Mouse (Mus musculus): ENCODE data around the gene Cdkn2aip.
A peak's percentile ranks its signal among the peaks of the same experiment; 100 is the strongest.

Gene Cdkn2aip

GRCm38 (mm10) chr8:47713761-47714745 is at the start of gene Cdkn2aip:
TSS of gene Cdkn2aip (minus strand) at chr8:47713932.
- peak; percentile 92 for DNase-seq (ENCODE audit: low spot score)

- DNase-seq (ENCODE audit: low spot score), result no peak
These were observed 49.5 kb upstream of the Cdkn2aip start for GRCm38 (mm10) chr8:47763194-47763593.

DNA sequence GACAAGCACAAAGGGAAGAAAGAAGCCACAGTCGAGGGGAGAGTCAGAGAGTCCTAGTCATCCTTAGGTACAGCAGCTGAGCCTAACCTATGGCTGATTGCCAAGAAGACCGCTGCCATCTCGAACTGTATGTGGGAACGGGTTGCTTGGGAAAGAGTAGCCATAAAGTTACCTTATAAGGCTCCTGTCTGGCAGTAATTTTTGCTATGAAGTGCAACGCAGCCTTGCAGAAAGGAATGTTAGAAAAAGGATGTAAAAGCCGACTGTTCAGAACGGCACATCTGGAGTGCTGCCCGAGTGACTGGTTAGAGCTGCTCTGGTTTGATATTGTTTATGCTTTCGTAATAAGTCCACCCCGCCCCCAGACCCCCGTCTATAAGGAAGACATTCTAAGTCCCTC is 47.0 kb upstream of the Cdkn2aip start:
- DNase-seq (ENCODE audit: low spot score), result no peak

GRCm38 (mm10) chr8:47760186-47760585 is 46.5 kb upstream of the Cdkn2aip start:
- DNase-seq (ENCODE audit: low spot score), result no peak

DNA sequence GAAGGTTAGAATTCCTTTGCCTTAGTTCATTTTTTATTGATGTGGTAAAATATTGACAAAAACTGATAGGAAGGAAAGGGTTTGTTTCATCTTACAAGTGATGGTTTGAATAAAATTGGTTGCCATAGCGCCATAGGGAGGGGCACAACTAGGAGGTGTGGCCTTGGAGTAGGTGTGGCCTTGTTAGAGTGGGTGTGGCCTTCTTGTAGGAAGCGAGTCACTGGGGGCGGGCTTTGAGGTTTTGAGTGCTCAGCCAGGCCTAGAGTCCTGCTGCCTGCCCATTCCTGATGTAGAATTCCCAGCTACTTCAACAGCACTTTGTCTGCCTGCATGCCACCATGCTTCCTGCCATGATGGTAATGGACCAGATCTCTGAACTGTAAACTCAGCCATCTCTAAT is 39.4 kb upstream of the Cdkn2aip start:
- DNase-seq (ENCODE audit: low spot score), result no peak

DNA sequence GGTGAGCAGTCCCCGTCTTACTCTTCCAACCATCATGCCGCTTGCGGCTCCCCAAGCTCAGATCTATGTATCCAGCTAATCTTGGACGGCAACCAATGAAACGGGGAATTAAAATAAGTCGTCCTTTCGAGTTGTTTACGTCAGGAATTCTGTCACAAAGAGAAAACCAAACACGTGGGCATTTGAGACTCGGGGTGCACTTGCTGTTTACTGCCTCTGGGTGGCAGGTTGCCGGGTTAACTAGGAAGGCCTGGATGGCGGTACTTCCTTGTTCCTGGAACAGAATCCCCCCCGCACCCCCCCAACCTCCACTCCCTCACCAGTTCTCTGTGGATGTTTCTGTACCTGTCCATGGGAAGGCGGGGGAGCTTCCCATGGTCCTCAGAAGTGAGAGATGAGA is 36.4 kb upstream of the Cdkn2aip start:
- no peak for DNase-seq (ENCODE audit: low spot score)

- DNase-seq (ENCODE audit: low spot score), result no peak
These were observed 35.8 kb upstream of the Cdkn2aip start for GRCm38 (mm10) chr8:47749491-47749890.

GRCm38 (mm10) chr8:47746304-47746703 is 32.6 kb upstream of the Cdkn2aip start:
- no peak for DNase-seq (ENCODE audit: low spot score)

- no peak for DNase-seq (ENCODE audit: low spot score)
These were observed 32.1 kb upstream of the Cdkn2aip start for GRCm38 (mm10) chr8:47745848-47746247.

- no peak for DNase-seq (ENCODE audit: low spot score)
These were observed 31.1 kb upstream of the Cdkn2aip start for GRCm38 (mm10) chr8:47744803-47745202.

- peak; percentile 92 for DNase-seq (ENCODE audit: low spot score)
These were observed 29.7 kb upstream of the Cdkn2aip start for GRCm38 (mm10) chr8:47743419-47743818.

- DNase-seq (ENCODE audit: low spot score), result no peak
These were observed 29.3 kb upstream of the Cdkn2aip start for GRCm38 (mm10) chr8:47742992-47743391.

DNA sequence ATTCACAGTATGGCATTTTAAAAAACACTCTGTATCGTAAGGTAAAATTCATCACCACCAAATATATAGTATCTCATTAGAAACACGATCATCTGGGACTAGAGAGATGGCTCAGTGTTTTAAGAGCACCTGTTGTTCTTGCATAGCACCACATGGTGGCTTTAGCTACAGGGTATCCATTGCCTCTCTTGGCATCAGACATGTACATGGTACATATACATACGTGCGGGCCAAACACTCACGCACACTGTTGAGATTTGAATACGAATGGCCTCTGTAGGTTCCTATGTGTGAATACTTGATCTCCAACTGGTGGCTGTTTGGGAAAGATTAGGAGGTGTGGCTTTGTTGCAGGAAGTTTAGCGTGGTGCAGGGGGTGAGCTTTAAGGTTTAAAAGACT is 28.6 kb upstream of the Cdkn2aip start:
- DNase-seq (ENCODE audit: low spot score), result no peak

DNA sequence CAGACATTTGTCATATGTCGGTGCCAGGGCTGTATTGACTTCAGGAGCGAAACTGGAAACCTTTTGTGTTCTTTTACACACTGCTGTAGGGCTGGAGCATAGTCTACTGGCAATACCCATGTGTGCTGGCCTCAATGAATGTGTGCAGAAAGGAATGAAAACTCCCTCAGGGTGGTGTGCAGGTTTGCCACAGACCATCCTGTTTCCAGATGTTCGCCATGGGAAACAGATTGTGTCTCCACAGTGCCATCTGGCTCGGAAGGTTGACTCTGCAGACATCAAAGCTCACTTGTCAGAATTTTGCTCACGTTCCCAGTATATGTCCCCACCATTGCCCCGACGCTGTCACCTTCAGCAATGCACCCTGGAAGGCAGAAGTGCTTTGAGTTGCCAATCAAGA is 23.4 kb upstream of the Cdkn2aip start:
- DNase-seq (ENCODE audit: low spot score), result no peak

DNA sequence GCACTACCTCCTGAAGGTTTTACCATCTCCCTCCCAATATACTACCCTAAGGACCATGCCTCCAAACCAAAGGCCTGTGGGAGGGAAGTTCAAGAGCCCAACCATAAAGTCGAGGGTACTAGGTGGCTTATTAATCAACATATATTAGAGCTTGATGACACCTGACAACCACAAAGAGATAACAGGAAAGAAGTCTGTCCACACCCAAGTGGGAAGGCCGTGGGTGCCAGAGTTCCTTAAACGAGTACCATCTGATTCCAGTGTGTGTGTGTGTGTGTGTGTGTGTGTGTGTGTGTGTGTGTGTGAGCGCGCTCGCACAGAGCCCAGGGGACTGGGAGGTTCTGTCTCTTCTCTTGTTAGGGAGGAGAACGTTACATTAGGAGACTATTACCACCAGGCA is 15.6 kb upstream of the Cdkn2aip start:
- no peak for DNase-seq (ENCODE audit: low spot score)

DNA sequence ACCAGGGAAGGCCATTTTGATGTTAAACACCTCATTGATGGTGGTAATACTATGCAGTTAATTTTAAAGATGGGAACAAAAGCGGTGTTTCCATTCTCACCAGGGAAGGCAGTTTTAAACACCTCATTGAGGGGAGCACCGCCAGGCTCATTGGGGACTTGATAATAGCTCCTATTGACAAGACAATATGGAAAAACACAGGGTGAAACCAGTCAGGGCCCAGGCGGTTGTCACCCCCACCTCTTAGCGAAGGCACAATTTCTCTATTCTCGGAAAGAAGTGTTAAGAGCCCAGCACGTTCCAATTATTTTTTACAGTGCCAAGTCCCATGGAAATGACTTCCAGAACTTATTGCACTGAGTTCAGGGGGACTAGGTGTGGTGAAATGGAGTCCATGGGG is 13.2 kb upstream of the Cdkn2aip start:
- no peak for DNase-seq (ENCODE audit: low spot score)

DNA sequence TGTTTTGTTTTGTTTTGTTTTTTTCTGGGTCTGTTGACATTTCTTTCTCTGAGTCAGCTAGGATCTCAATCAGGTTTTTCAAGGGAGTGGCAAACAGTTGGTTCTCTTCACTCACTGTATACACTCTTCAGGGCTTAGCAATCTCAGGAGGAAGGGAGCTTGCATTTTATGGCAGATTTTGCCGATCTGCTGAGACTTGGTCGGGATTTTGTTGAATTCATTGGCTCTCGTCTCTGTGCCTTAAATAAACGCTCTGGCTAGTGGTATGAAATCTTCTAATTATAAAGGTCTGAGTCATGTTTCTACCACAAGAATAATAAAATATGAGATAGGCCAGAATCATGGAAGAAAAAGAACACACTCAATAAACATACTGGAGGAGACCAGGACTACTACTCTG is 7.9 kb upstream of the Cdkn2aip start:
- DNase-seq (ENCODE audit: low spot score), result no peak

GRCm38 (mm10) chr8:47718641-47719040 is 4.9 kb upstream of the Cdkn2aip start:
- DNase-seq (ENCODE audit: low spot score), result no peak

DNA sequence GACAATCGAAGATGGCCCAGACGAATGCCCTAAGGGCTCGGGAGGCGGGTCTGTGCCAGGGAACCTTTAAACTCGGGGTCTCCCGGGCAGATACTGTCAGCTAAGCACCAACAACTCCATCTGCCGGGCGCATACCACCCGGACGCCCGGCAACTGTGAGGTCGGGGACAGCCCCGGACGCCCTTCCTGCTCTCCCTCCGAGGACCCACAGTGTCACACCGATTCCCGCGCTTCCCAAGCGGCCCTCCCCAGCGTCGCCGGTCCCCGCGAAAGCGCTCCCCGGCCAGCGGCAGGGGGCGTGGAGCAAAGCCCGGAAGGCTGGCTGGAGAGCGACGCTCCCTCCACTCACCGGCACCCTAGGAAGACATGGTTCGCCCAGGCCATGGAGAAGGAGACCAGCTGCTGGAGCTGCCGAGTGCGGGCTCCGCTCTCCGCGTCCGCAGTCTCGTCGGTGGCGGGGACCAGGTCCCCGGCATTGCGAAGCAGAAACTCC is 515 bp downstream of the Cdkn2aip start:
- DNase-seq (ENCODE audit: low spot score), result no peak

DNA sequence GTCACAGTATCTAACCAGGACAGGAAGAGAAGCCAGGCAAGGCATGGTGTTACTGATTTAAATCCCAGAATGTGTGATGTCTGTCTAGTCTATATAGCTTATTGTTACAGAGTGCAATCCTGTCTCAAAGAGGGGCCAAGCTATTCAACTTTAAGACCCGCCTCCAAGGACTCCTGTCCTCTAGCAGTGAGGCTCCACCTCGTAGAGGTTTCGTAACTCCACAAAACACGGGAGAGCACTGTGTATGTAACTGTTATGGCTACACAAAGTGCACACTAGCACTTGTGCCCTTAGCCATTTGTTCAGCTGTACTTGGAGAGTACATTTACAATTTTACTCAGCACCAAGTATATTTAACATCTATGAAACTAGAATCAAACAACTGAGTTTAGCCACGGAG is 5.6 kb downstream of the Cdkn2aip start:
- no peak for DNase-seq (ENCODE audit: low spot score)

- DNase-seq (ENCODE audit: low spot score), result no peak
These were observed 7.0 kb downstream of the Cdkn2aip start for GRCm38 (mm10) chr8:47706746-47707145.

- DNase-seq (ENCODE audit: low spot score), result no peak
These were observed 11.4 kb downstream of the Cdkn2aip start for GRCm38 (mm10) chr8:47702333-47702732.

DNA sequence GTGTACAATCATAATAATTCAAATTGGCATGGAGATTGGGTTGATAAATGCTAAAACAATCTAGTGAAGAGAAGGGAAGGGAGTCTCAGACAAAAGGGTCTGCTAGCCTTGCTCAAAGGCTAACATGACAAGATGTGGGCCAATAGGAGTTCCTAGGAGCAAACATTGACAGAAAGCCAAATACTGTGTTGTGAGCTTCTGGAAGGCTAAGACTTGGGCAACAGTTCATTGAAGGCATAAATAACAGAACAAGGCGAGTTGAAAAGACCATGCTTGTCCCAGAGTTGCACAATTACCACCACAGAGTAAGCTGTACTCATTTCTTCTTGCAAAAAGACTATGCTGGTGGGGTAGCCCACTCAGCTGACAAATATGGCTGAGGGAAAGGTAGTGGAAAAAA is 16.0 kb downstream of the Cdkn2aip start:
- DNase-seq (ENCODE audit: low spot score), result no peak
